Mouse (Mus musculus): ENCODE results near the gene Trim7.

- TF ChIP-seq CTCF (IDR thresholded peaks at IDR 0.05; ENCODE audit: control insufficient read depth, insufficient read depth, low read length) (no peak), POLR2A (IDR thresholded peaks at IDR 0.05; ENCODE audit: borderline replicate concordance, control insufficient read depth, low read depth, low read length) (no peak)
These were observed 17.3 kb downstream of the Trim7 start for GRCm38 (mm10) chr11:48843202-48843601.

Measured in bone marrow, adult 2 months (tissue).